ENCODE assay signal across 18 mouse cellular contexts in genomic region chr9:23188136-23188535, GRCm38 (mm10). TPM values are rescaled to one million over a fixed set of nuclear protein-coding genes. Genes with fewer than 3 reads are reported as not detected.
DNase-seq lines count a peak whose midpoint lies in the region; ATAC-seq lines count a peak whose summit lies in the region.
"Had no signal": no experiment of that assay in that cellular context is flagged by ENCODE, and none has a peak within 500 bp of the region (broad histone marks: within the 10 kb centered on the region; RNA-seq: fewer than 3 reads in every experiment).

No protein-coding gene starts in this region.

- 64% methylated on average over 4 of the region's 4 CpGs for WGBS in embryonic facial prominence, embryonic 14.5 days
- 76% methylated on average over 4 of the region's 4 CpGs for WGBS in embryonic facial prominence, embryonic 10.5 days

- ATAC-seq in embryonic facial prominence, embryonic 14.5 days (ENCODE audit: low read depth): peak; percentile 80; the same call in 1 of the 2 replicates
- ATAC-seq: activated CD4-positive, CD25-positive, alpha-beta regulatory T cell, adult 4 months; CD4-positive, CD25-positive, alpha-beta regulatory T cell, adult 4 months; Patski had no signal

- no peak overlapping the region for H3K27ac ChIP-seq in embryonic facial prominence, embryonic 14.5 days (replicated peaks; ENCODE audit: low read depth, low read length)
- H3K27ac ChIP-seq in embryonic facial prominence, embryonic 10.5 days (replicated peaks): no peak overlapping the region

- H3K9me3 ChIP-seq in embryonic facial prominence, embryonic 14.5 days (ENCODE audit: control insufficient read depth, low read length): no peaks in the 10 kb centered on the region
- no peaks in the 10 kb centered on the region for H3K9me3 ChIP-seq in embryonic facial prominence, embryonic 10.5 days
- H3K9me3 ChIP-seq: G1E had no signal

- H3K4me3 ChIP-seq in embryonic facial prominence, embryonic 14.5 days (ENCODE audit: low read depth, low read length): no peak overlapping the region
- H3K4me3 ChIP-seq in embryonic facial prominence, embryonic 10.5 days: no peak overlapping the region

- H3K9ac ChIP-seq in embryonic facial prominence, embryonic 14.5 days (ENCODE audit: low read depth, low read length): no peak overlapping the region

- DNase-seq in embryonic facial prominence, embryonic 14.5 days (ENCODE audit: low spot score): peak; percentile 67
- DNase-seq in embryonic facial prominence, embryonic 10.5 days (ENCODE audit: low spot score): no peak
- DNase-seq: adrenal gland, adult 2 months; adrenal gland, adult 8-10 months; adrenal gland, postnatal 10 days; adrenal gland, postnatal 14 days; adrenal gland, postnatal 25 days; adrenal gland, postnatal 36 days; B cell, adult 2 months; cerebellum, adult 11 months; cerebellum, adult 11-12 months; cerebellum, adult 18-20 months; cerebellum, adult 2 months had no signal

- no peak overlapping the region for H3K4me2 ChIP-seq in embryonic facial prominence, embryonic 14.5 days (ENCODE audit: low read depth, low read length)

- no peaks in the 10 kb centered on the region for H3K4me1 ChIP-seq in embryonic facial prominence, embryonic 14.5 days (ENCODE audit: control insufficient read depth, insufficient read depth, low read length)
- H3K4me1 ChIP-seq in embryonic facial prominence, embryonic 10.5 days: no peaks in the 10 kb centered on the region

- no peaks in the 10 kb centered on the region for H3K36me3 ChIP-seq in embryonic facial prominence, embryonic 14.5 days (ENCODE audit: control insufficient read depth, insufficient read depth, low read length)
- H3K36me3 ChIP-seq in embryonic facial prominence, embryonic 10.5 days (replicated peaks): no peaks in the 10 kb centered on the region
- H3K36me3 ChIP-seq: G1E had no signal

- no peaks in the 10 kb centered on the region for H3K27me3 ChIP-seq in embryonic facial prominence, embryonic 14.5 days (replicated peaks; ENCODE audit: control insufficient read depth, insufficient read depth, low read length)
- H3K27me3 ChIP-seq in embryonic facial prominence, embryonic 10.5 days (replicated peaks; ENCODE audit: low read depth, poor library complexity, severe bottlenecking): no peaks in the 10 kb centered on the region
- H3K27me3 ChIP-seq: CH12.LX, Patski had no signal

RNA-seq across cellular contexts. Expression of gene Bmper, which starts 34.7 kb away (rescaled TPM):
- 23.1 and 26.0 TPM in 2 replicates for polyA plus RNA-seq in embryonic facial prominence, embryonic 14.5 days (2014; fragmentation: Nextera tagmentation; extraction: Ambion mirVana)
- polyA plus RNA-seq in embryonic facial prominence, embryonic 10.5 days (2016; fragmentation: Nextera tagmentation; extraction: Ambion mirVana): 2.6 and 4.5 TPM in 2 replicates
- polyA plus RNA-seq: activated CD4-positive, CD25-positive, alpha-beta regulatory T cell, adult 4 months; CD4-positive, CD25-positive, alpha-beta regulatory T cell, adult 4 months; G1E had no signal
